Mouse (Mus musculus): ENCODE results near the gene Areg.

- TF ChIP-seq CTCF (IDR thresholded peaks at IDR 0.05; ENCODE audit: extremely low read depth, insufficient read length, insufficient replicate concordance, low read depth, low read length): no peak
- TF ChIP-seq POLR2A (IDR thresholded peaks at IDR 0.05; ENCODE audit: low read depth, low read length): no peak
Observed at GRCm38 (mm10) chr5:91106248-91106647, 33.2 kb upstream of the Areg start.

All from small intestine, adult 2 months (tissue).